Mouse (Mus musculus): Measurements from ENCODE around the gene Sspo. TPM values are rescaled to one million over a fixed set of nuclear protein-coding genes. Genes with fewer than 3 reads are reported as not detected.

Gene Sspo
- polyA plus RNA-seq, 1 experiment = 2.5 TPM

DNA sequence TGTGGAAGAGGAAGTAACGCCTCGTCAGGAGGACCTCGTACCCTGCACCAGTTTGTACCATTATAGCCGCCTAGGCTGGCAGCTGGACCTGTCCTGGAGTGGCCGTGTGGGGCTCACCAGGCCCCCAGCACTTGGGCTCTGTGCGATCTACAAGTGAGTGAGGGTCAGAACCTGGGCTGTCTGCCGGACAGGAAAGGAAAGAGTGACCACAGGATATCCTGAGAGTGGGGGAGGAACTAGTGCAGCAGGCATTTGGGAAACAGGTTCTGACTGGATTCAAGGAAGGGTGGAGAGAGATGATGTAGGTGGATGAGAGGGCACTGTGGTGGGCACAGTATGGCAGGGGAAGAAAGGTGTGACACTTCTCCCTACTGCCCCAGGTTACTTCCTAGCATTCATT lies 498 bp downstream of the Sspo start:
- Histone ChIP-seq H3K79me2 (ENCODE audit: control insufficient read depth, insufficient read depth) (no peaks in the 10 kb centered on the region), H3ac (ENCODE audit: control insufficient read depth, insufficient read length) (no peak overlapping the region), H3K27me3 (ENCODE audit: control insufficient read depth, insufficient read depth, insufficient read length) (peaks cover 7% of the 10 kb centered on the region), H3K36me3 (ENCODE audit: control insufficient read depth, insufficient read depth) (no peaks in the 10 kb centered on the region), H3K4me3 (no peak overlapping the region), H3K4me2 (ENCODE audit: low read depth) (no peak overlapping the region)
- TF ChIP-seq TCF3 (IDR thresholded peaks at IDR 0.05; ENCODE audit: insufficient read length, low read depth) (no peak), REST (IDR thresholded peaks at IDR 0.05; ENCODE audit: insufficient read depth, insufficient read length) (no peak), MAX (IDR thresholded peaks at IDR 0.05; ENCODE audit: low read depth) (no peak), CEBPB (IDR thresholded peaks at IDR 0.05; ENCODE audit: insufficient read depth, poor library complexity, severe bottlenecking) (no peak), MYOG (IDR thresholded peaks at IDR 0.05; ENCODE audit: control insufficient read depth in 1 of 3, insufficient read depth in 1 of 3, insufficient read length in 2 of 3, low read depth in 2 of 3) (no peak), E2F4 (IDR thresholded peaks at IDR 0.05; ENCODE audit: insufficient read depth) (no peak), USF1 (IDR thresholded peaks at IDR 0.05; ENCODE audit: low read depth) (no peak), POLR2AphosphoS2 (IDR thresholded peaks at IDR 0.05; ENCODE audit: insufficient read length, low read depth) (no peak), TCF12 (IDR thresholded peaks at IDR 0.05; ENCODE audit: insufficient read depth, poor library complexity, severe bottlenecking) (no peak), POLR2A (IDR thresholded peaks at IDR 0.05; ENCODE audit: insufficient read length, low read depth) (no peak), MYOD1 (IDR thresholded peaks at IDR 0.05; ENCODE audit: control insufficient read depth in 1 of 3, insufficient read length in 2 of 3, low read depth in 2 of 3) (no peak), SRF (IDR thresholded peaks at IDR 0.05; ENCODE audit: control insufficient read depth, insufficient read length, low read depth) (no peak)

DNA sequence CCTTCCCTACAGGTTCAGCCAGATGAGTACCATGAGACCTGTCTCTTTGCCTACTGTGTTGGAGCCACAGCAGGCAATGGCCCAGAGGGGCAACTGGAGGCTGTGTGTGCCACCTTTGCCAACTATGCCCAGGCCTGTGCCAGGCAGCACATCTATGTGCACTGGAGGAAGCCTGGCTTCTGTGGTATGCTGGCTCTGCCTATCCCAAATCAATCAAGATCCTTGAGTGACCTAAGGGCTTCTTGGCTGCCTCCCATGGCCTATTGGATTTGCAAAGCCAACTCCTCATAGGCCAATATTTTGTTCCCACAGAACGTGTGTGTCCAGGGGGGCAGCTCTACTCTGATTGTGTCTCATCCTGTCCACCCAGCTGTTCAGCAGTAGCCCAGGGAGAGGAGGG lies 4.1 kb downstream of the Sspo start:
- Histone ChIP-seq H3ac (ENCODE audit: control insufficient read depth, insufficient read length) (no peak overlapping the region), H3K36me3 (ENCODE audit: control insufficient read depth, insufficient read depth) (no peaks in the 10 kb centered on the region), H3K4me3 (no peak overlapping the region), H3K4me2 (ENCODE audit: low read depth) (no peak overlapping the region), H3K27me3 (ENCODE audit: control insufficient read depth, insufficient read depth, insufficient read length) (peaks cover 26% of the 10 kb centered on the region), H3K79me2 (ENCODE audit: control insufficient read depth, insufficient read depth) (no peaks in the 10 kb centered on the region)
- TF ChIP-seq MAX (IDR thresholded peaks at IDR 0.05; ENCODE audit: low read depth) (no peak), POLR2A (IDR thresholded peaks at IDR 0.05; ENCODE audit: insufficient read length, low read depth) (no peak), REST (IDR thresholded peaks at IDR 0.05; ENCODE audit: insufficient read depth, insufficient read length) (no peak), SRF (IDR thresholded peaks at IDR 0.05; ENCODE audit: control insufficient read depth, insufficient read length, low read depth) (no peak), CEBPB (IDR thresholded peaks at IDR 0.05; ENCODE audit: insufficient read depth, poor library complexity, severe bottlenecking) (no peak), TCF12 (IDR thresholded peaks at IDR 0.05; ENCODE audit: insufficient read depth, poor library complexity, severe bottlenecking) (no peak), MYOD1 (IDR thresholded peaks at IDR 0.05; ENCODE audit: control insufficient read depth in 1 of 3, insufficient read length in 2 of 3, low read depth in 2 of 3) (no peak), TCF3 (IDR thresholded peaks at IDR 0.05; ENCODE audit: insufficient read length, low read depth) (no peak), POLR2AphosphoS2 (IDR thresholded peaks at IDR 0.05; ENCODE audit: insufficient read length, low read depth) (no peak), E2F4 (IDR thresholded peaks at IDR 0.05; ENCODE audit: insufficient read depth) (no peak), USF1 (IDR thresholded peaks at IDR 0.05; ENCODE audit: low read depth) (no peak), MYOG (IDR thresholded peaks at IDR 0.05; ENCODE audit: control insufficient read depth in 1 of 3, insufficient read depth in 1 of 3, insufficient read length in 2 of 3, low read depth in 2 of 3) (no peak)

DNA sequence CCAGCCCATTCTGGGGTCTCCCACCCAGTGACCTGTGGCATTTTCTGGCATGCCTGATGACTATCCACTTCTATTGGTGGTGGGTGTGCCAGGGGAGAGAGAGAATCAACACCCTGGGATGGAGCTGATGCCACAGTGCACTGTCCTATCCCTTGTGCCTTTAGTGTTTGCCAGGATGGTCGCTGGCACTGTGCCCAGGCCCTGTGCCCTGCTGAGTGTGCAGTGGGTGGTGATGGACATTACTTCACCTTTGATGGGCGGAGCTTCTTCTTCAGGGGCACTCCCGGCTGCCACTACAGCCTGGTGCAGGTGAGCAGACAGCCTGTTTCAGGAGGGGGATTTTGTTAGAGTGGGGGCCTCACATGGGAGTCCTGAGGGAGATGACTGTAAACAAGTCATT lies 4.7 kb downstream of the Sspo start:
- H3K27me3 ChIP-seq (ENCODE audit: control insufficient read depth, insufficient read depth, insufficient read length) = peaks cover 31% of the 10 kb centered on the region
- H3ac ChIP-seq (ENCODE audit: control insufficient read depth, insufficient read length) = no peak overlapping the region
- H3K4me2 ChIP-seq (ENCODE audit: low read depth) = no peak overlapping the region
- no peak for TF ChIP-seq TCF3 (IDR thresholded peaks at IDR 0.05; ENCODE audit: insufficient read length, low read depth)
- TF ChIP-seq REST (IDR thresholded peaks at IDR 0.05; ENCODE audit: insufficient read depth, insufficient read length) = no peak
- no peak for TF ChIP-seq USF1 (IDR thresholded peaks at IDR 0.05; ENCODE audit: low read depth)
- TF ChIP-seq MYOD1 (IDR thresholded peaks at IDR 0.05; ENCODE audit: control insufficient read depth in 1 of 3, insufficient read length in 2 of 3, low read depth in 2 of 3) = no peak
- TF ChIP-seq E2F4 (IDR thresholded peaks at IDR 0.05; ENCODE audit: insufficient read depth) = no peak
- TF ChIP-seq MAX (IDR thresholded peaks at IDR 0.05; ENCODE audit: low read depth) = no peak
- no peak for TF ChIP-seq MYOG (IDR thresholded peaks at IDR 0.05; ENCODE audit: control insufficient read depth in 1 of 3, insufficient read depth in 1 of 3, insufficient read length in 2 of 3, low read depth in 2 of 3)
- TF ChIP-seq POLR2A (IDR thresholded peaks at IDR 0.05; ENCODE audit: insufficient read length, low read depth) = no peak
- no peak for TF ChIP-seq TCF12 (IDR thresholded peaks at IDR 0.05; ENCODE audit: insufficient read depth, poor library complexity, severe bottlenecking)
- TF ChIP-seq SRF (IDR thresholded peaks at IDR 0.05; ENCODE audit: control insufficient read depth, insufficient read length, low read depth) = no peak
- no peak for TF ChIP-seq CEBPB (IDR thresholded peaks at IDR 0.05; ENCODE audit: insufficient read depth, poor library complexity, severe bottlenecking)
- no peak for TF ChIP-seq POLR2AphosphoS2 (IDR thresholded peaks at IDR 0.05; ENCODE audit: insufficient read length, low read depth)
- no peak overlapping the region for H3K4me3 ChIP-seq
- H3K36me3 ChIP-seq (ENCODE audit: control insufficient read depth, insufficient read depth) = no peaks in the 10 kb centered on the region
- H3K79me2 ChIP-seq (ENCODE audit: control insufficient read depth, insufficient read depth) = no peaks in the 10 kb centered on the region

DNA sequence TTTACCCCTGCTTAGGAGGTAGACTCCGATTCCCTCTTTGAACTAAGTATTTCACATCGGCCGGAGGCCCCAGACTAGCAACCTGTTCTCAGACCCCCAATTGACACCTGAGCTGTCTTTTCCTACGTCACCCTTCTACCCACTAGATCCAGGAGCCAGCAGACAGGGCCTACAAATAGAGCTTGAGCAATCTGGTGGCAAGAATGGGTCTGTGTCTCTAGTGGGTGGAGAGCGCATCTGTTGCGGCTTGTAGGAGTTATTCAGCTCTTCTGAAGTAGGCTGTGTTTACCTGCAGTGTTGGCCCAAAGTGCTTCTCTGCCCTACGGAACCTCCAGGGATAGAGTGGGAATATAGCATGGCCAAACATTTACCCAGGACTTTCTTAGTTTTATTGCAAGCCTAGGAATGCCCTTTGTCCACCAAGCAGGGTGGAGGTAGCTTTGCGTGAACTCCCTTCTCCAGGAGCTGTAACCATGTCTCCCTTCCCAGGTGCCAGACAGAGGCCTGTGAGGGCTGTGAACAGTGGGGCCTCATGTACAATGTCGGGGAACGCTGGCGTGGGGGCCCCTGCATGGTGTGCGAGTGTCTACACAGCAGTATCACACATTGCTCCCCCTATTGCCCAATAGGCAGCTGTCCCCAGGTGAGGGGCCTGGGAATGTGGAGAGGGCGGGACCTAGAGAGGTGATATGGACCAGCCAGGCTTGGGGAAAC lies 17.1 kb downstream of the Sspo start:
- no peak for TF ChIP-seq MAX (IDR thresholded peaks at IDR 0.05; ENCODE audit: low read depth)
- no peak for TF ChIP-seq TCF12 (IDR thresholded peaks at IDR 0.05; ENCODE audit: insufficient read depth, poor library complexity, severe bottlenecking)
- TF ChIP-seq TCF3 (IDR thresholded peaks at IDR 0.05; ENCODE audit: insufficient read length, low read depth) = no peak
- TF ChIP-seq MYOG (IDR thresholded peaks at IDR 0.05; ENCODE audit: control insufficient read depth in 1 of 3, insufficient read depth in 1 of 3, insufficient read length in 2 of 3, low read depth in 2 of 3) = no peak
- TF ChIP-seq USF1 (IDR thresholded peaks at IDR 0.05; ENCODE audit: low read depth) = no peak
- TF ChIP-seq SRF (IDR thresholded peaks at IDR 0.05; ENCODE audit: control insufficient read depth, insufficient read length, low read depth) = no peak
- no peak for TF ChIP-seq REST (IDR thresholded peaks at IDR 0.05; ENCODE audit: insufficient read depth, insufficient read length)
- no peak for TF ChIP-seq MYOD1 (IDR thresholded peaks at IDR 0.05; ENCODE audit: control insufficient read depth in 1 of 3, insufficient read length in 2 of 3, low read depth in 2 of 3)
- no peak for TF ChIP-seq E2F4 (IDR thresholded peaks at IDR 0.05; ENCODE audit: insufficient read depth)
- no peak for TF ChIP-seq CEBPB (IDR thresholded peaks at IDR 0.05; ENCODE audit: insufficient read depth, poor library complexity, severe bottlenecking)
- no peak for TF ChIP-seq POLR2AphosphoS2 (IDR thresholded peaks at IDR 0.05; ENCODE audit: insufficient read length, low read depth)
- no peak for TF ChIP-seq POLR2A (IDR thresholded peaks at IDR 0.05; ENCODE audit: insufficient read length, low read depth)
- Histone ChIP-seq H3K27me3 (ENCODE audit: control insufficient read depth, insufficient read depth, insufficient read length) (peaks cover 16% of the 10 kb centered on the region), H3ac (ENCODE audit: control insufficient read depth, insufficient read length) (no peak overlapping the region)

More for the DNA sequence above, 17.1 kb downstream of the Sspo start:
- H3K79me2 ChIP-seq (ENCODE audit: control insufficient read depth, insufficient read depth) = no peaks in the 10 kb centered on the region
- H3K4me3 ChIP-seq = no peak overlapping the region
- no peaks in the 10 kb centered on the region for H3K36me3 ChIP-seq (ENCODE audit: control insufficient read depth, insufficient read depth)
- H3K4me2 ChIP-seq (ENCODE audit: low read depth) = no peak overlapping the region
